8 mouse cellular contexts compared by ENCODE assay signal in the genomic region with DNA sequence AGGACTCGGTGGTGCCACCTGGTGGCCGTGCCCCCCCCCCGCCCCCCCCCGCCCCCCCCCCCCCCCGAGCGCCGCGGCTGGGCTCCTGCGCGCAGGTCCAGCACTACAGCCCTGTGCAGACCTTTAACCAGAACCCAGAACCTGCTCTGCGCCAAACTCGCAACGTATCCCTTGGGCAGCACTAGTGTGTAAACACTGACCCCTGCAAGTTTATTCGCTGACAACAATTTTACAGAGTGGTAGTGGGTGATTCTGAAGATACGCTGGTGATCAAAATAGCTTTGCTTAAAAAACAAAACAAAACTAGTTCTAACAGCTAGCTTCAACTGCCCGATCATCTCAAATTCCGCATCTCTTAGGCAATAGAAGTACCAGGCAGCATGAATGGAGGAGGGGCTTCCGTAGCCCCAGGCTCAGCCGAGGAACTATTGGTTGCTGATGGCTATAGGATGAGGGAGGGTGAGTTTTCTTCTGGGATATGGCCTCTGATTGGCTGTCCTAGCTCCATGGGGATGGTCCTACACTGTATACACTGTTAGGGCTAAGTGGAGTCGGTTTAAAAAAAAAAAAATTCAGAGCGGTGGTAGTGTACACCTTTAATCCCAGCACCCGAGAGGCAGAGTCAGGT. TPM values are rescaled to one million over a fixed set of nuclear protein-coding genes. Genes with fewer than 3 reads are reported as not detected.
DNase-seq lines count a peak whose midpoint lies in the region; ATAC-seq and TF ChIP-seq lines count a peak whose summit lies in the region.

A gene (minus strand): TSS at position 5 of the 628 bp plus-strand sequence.

- H3K4me1 ChIP-seq in kidney, embryonic 16.5 days (ENCODE audit: insufficient read depth, low read length): peaks cover 6% of the 10 kb centered on the region; the same call in 1 of the 2 replicates
- H3K4me1 ChIP-seq in liver, adult 2 months (ENCODE audit: control insufficient read depth, insufficient read depth, low read length): peaks cover 6% of the 10 kb centered on the region
- no peaks in the 10 kb centered on the region for H3K4me1 ChIP-seq in neural tube, embryonic 14.5 days (ENCODE audit: control insufficient read depth, insufficient read depth, low read length)

- no peak for DNase-seq in kidney, adult 8-10 months
- no peak for DNase-seq in adrenal gland, postnatal 10 days
- no peak for DNase-seq in heart, postnatal 36 days
- peak; percentile 57 for DNase-seq in liver, adult 2 months (ENCODE audit: extremely low read depth, low read depth, low spot score)
- DNase-seq in layer of hippocampus, adult 18-20 months (ENCODE audit: low spot score in 2 of 2): no peak

- WGBS in kidney, embryonic 16.5 days: under 1% methylated on average over 15 of the region's 22 CpGs
- WGBS in liver, adult 2 months: 3% methylated on average over 19 of the region's 22 CpGs
- WGBS in neural tube, embryonic 14.5 days: 0% methylated on average over 15 of the region's 22 CpGs

- no peaks in the 10 kb centered on the region for H3K27me3 ChIP-seq in kidney, embryonic 16.5 days (ENCODE audit: insufficient read depth, low read length)
- no peaks in the 10 kb centered on the region for H3K27me3 ChIP-seq in liver, adult 2 months (ENCODE audit: control insufficient read depth, insufficient read depth, low read length)
- no peaks in the 10 kb centered on the region for H3K27me3 ChIP-seq in neural tube, embryonic 14.5 days (ENCODE audit: control insufficient read depth, insufficient read depth, low read length)

- peak within 1 kb of the TSS; percentile 77 for H3K9ac ChIP-seq in kidney, embryonic 16.5 days (replicated peaks; ENCODE audit: low read length)
- H3K9ac ChIP-seq in liver, adult 2 months (ENCODE audit: low read depth, low read length): peak within 1 kb of the TSS; percentile 95
- H3K9ac ChIP-seq in neural tube, embryonic 14.5 days (replicated peaks; ENCODE audit: low read depth, low read length): peak within 1 kb of the TSS; percentile 69

- peak within 1 kb of the TSS; percentile 62 for H3K4me3 ChIP-seq in kidney, embryonic 16.5 days (ENCODE audit: low read length)
- peak within 1 kb of the TSS; percentile 86 for H3K4me3 ChIP-seq in liver, adult 2 months (ENCODE audit: insufficient read depth, low read depth, low read length)
- H3K4me3 ChIP-seq in neural tube, embryonic 14.5 days (ENCODE audit: low read depth, low read length): peak within 1 kb of the TSS; percentile 63

- TF ChIP-seq POLR2A in liver, adult 2 months (IDR thresholded peaks at IDR 0.05; ENCODE audit: extremely low read depth, insufficient read depth, low read length): no peak

- peak within 1 kb of the TSS; percentile 86 for H3K27ac ChIP-seq in kidney, embryonic 16.5 days (ENCODE audit: low read length)
- peak within 1 kb of the TSS; percentile 93 for H3K27ac ChIP-seq in liver, adult 2 months (replicated peaks; ENCODE audit: insufficient read depth, low read depth, low read length)
- peak within 1 kb of the TSS; percentile 72 for H3K27ac ChIP-seq in neural tube, embryonic 14.5 days (ENCODE audit: low read depth, low read length)

- intact Hi-C loops in heart, postnatal 36 days (cut with DNase I): loop anchor here (2.0 to 5.0 kb wide), 2 partner anchors 590 to 592 kb away; no protein-coding TSS in a partner anchor

- peaks cover 4% of the 10 kb centered on the region; the same call in 1 of the 2 replicates for H3K79me2 ChIP-seq in liver, adult 2 months (ENCODE audit: control insufficient read depth, insufficient read depth, low read length)

- H3K9me3 ChIP-seq in kidney, embryonic 16.5 days (ENCODE audit: low read length): no peaks in the 10 kb centered on the region
- H3K9me3 ChIP-seq in neural tube, embryonic 14.5 days (ENCODE audit: control insufficient read depth, low read length): no peaks in the 10 kb centered on the region

- H3K4me2 ChIP-seq in kidney, embryonic 16.5 days (replicated peaks; ENCODE audit: low read depth, low read length): peak within 1 kb of the TSS; percentile 81
- H3K4me2 ChIP-seq in neural tube, embryonic 14.5 days (ENCODE audit: low read depth, low read length): peak within 1 kb of the TSS; percentile 54

- no peak; the same call in 1 of the 2 replicates for TF ChIP-seq CTCF in liver, adult 2 months (IDR thresholded peaks at IDR 0.05; ENCODE audit: low read depth, low read length)

- peaks cover 3% of the 10 kb centered on the region; the same call in 1 of the 2 replicates for H3K36me3 ChIP-seq in kidney, embryonic 16.5 days (ENCODE audit: insufficient read depth, low read length)
- H3K36me3 ChIP-seq in liver, adult 2 months (ENCODE audit: control insufficient read depth, insufficient read depth, low read length): no peaks in the 10 kb centered on the region
- H3K36me3 ChIP-seq in neural tube, embryonic 14.5 days (ENCODE audit: control insufficient read depth, insufficient read depth, low read length): no peaks in the 10 kb centered on the region

- peak; percentile 95 for ATAC-seq in kidney, embryonic 16.5 days (ENCODE audit: low FRiP score, low TSS enrichment)
- peak; percentile 89 for ATAC-seq in erythroid progenitor cell, adult 5-6 weeks (replicated peaks; ENCODE audit: low FRiP score, poor library complexity, severe bottlenecking)
- ATAC-seq in neural tube, embryonic 14.5 days (ENCODE audit: low read depth): peak; percentile 95

RNA-seq across cellular contexts. Expression of the gene that starts here (rescaled TPM):
- 54.6 and 59.1 TPM in 2 replicates for polyA plus RNA-seq in kidney, embryonic 16.5 days (2015; fragmentation: Nextera tagmentation; extraction: Ambion mirVana)
- total RNA-seq in adrenal gland, postnatal 10 days (2021): 10 to 100 TPM; 18.0 to 22.1 TPM
- 26.4 and 31.7 TPM in 2 replicates for total RNA-seq in erythroid progenitor cell, adult 5-6 weeks (2015; ENCODE audit: low replicate concordance)
- 20.0 and 25.9 TPM in 2 replicates for total RNA-seq in erythroid progenitor cell, adult 5-6 weeks (2017; ENCODE audit: low replicate concordance)
- total RNA-seq in heart, postnatal 36 days (2021): 10 to 100 TPM; 27.7 to 32.7 TPM
- total RNA-seq in liver, adult 2 months (2014; rRNA removed): 10.9 and 18.1 TPM in 2 replicates
- polyA plus RNA-seq in liver, adult 2 months (2012; rRNA removed): 20.4 and 20.6 TPM in 2 replicates
- 37.1 and 38.4 TPM in 2 replicates for polyA plus RNA-seq in neural tube, embryonic 14.5 days (2014; fragmentation: Nextera tagmentation; extraction: Ambion mirVana)
- total RNA-seq in layer of hippocampus, adult 18-20 months (2021): 1 to 10 TPM; 6.9 to 9.5 TPM
